Mouse (Mus musculus) limb, embryonic 11.5 days (tissue): ENCODE measurements around the gene Nkd1. TPM values are rescaled to one million over a fixed set of nuclear protein-coding genes. Genes with fewer than 3 reads are reported as not detected.

Experiments used
- ATAC-seq: fragments of 200-750 bp; cut with Nextera tagmentation; 2 replicates; pipeline ENCODE4 v1.8.0; 2017; ENCODE audit warnings: low read depth; ENCODE audit not compliant: insufficient number of reproducible peaks, low FRiP score, low TSS enrichment
- DNase-seq: peaks from one replicate; pipeline ENCODE4 v3.0.0-alpha.2; 2015; ENCODE audit warnings: low spot score
- H3K27ac ChIP-seq: fragments of 300-500 bp; sonication (generic); replicated peaks from 2 replicates; pipeline ENCODE4 v1.5.1; 2014; ENCODE audit warnings: low read depth, mild to moderate bottlenecking, low read length
- H3K27me3 ChIP-seq: fragments of 300-500 bp; sonication (generic); 2 replicates; pipeline ENCODE4 v1.6.1; 2014; ENCODE audit warnings: mild to moderate bottlenecking, low read length, mixed read lengths; ENCODE audit not compliant: control insufficient read depth, insufficient read depth
- H3K36me3 ChIP-seq: fragments of 300-500 bp; sonication (generic); 2 replicates; pipeline ENCODE4 v1.6.1; 2014; ENCODE audit warnings: mild to moderate bottlenecking, low read length, moderate library complexity, mixed read lengths; ENCODE audit not compliant: control insufficient read depth, insufficient read depth
- H3K4me1 ChIP-seq: fragments of 300-500 bp; sonication (generic); 2 replicates; pipeline ENCODE4 v1.6.1; 2014; ENCODE audit warnings: low read length, mixed read lengths; ENCODE audit not compliant: control insufficient read depth, insufficient read depth
- H3K4me2 ChIP-seq: fragments of 300-500 bp; sonication (generic); 2 replicates; pipeline ENCODE4 v1.6.1; 2014; ENCODE audit warnings: low read depth, mild to moderate bottlenecking, moderate library complexity; ENCODE audit not compliant: severe bottlenecking
- H3K4me3 ChIP-seq: fragments of 300-500 bp; sonication (generic); 2 replicates; pipeline ENCODE4 v1.5.1; 2014; ENCODE audit warnings: low read depth, low read length
- H3K9ac ChIP-seq: fragments of 300-500 bp; sonication (generic); 2 replicates; pipeline ENCODE4 v1.6.1; 2014; ENCODE audit warnings: mild to moderate bottlenecking, low read length
- H3K9me3 ChIP-seq: fragments of 300-500 bp; sonication (generic); 2 replicates; pipeline ENCODE4 v1.6.1; 2016; ENCODE audit warnings: low read length; ENCODE audit not compliant: control insufficient read depth
- WGBS: fragments of 180-500 bp; shearing (Covaris S2); extraction: QIAGEN DNeasy Blood & Tissue Kit; methylation state at CpG from one replicate; pipeline ENCODE4 v1.1.7; 2014; 5-methylcytosine and 5-hydroxymethylcytosine counted together
- polyA plus RNA-seq: library from polyadenylated mRNA; unstranded; fragments of >200 nt; fragmentation: Nextera tagmentation; extraction: Ambion mirVana; gene quantifications from 2 replicates; pipeline ENCODE4 v1.2.1, GENCODE M21; 2014

Gene Nkd1
- polyA plus RNA-seq, 1 experiment from 2014 or later, result 47.6 TPM

- Histone ChIP-seq H3K36me3 (no peaks in the 10 kb centered on the region; the same call in 1 of the 2 replicates), H3K27me3 (no peaks in the 10 kb centered on the region), H3K27ac (no peak overlapping the region), H3K9me3 (no peaks in the 10 kb centered on the region), H3K9ac (no peak overlapping the region), H3K4me1 (peaks cover 14% of the 10 kb centered on the region), H3K4me3 (no peak overlapping the region), H3K4me2 (no peak overlapping the region)
- DNase-seq (no peak), ATAC-seq (no peak)
- WGBS, result 74% methylated on average over 5 of the region's 5 CpGs
Measured at GRCm38 (mm10) chr8:88574975-88575374, 53.8 kb downstream of the Nkd1 start.

DNA sequence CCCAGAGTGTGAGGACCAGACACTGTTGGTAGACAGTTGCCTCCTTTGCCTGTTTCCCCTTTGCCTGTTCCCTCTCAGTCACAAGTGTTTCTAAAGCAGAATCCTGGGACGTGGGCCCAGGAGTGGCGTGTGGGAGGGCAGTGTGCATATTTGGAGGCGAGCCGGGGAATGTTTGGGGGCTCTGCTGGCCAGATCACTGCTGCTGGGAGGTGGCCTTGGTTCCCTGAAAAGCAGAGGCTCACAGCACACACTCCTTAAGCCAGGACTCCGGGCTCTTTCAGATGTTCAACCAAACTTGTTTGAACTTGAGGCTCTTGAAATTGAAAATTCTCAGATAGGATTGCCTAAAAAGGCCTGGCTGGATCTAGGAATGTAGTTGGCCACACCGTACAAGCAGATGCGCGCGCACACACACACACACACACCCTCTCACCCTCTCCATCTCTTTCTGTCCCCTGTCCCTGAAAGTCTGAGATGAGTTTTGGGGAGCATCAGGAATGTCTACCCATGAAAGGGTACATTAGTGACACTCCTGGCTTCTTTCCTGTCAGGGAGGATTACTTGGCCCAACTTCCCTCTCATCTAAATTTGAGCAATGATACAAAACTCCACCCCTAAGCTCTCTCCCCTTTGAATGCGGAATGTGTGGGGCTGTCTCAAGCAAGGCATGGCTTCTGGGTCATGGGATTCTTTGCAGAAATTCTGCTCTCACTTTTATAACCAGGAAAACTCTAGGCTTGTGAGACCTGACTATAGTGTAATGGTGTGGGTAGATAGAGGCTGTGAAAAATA is 55.4 kb downstream of the Nkd1 start:
- ATAC-seq (no peak), DNase-seq (no peak)
- Histone ChIP-seq H3K4me1 (peaks cover 4% of the 10 kb centered on the region), H3K4me2 (no peak overlapping the region), H3K9me3 (no peaks in the 10 kb centered on the region), H3K27ac (no peak overlapping the region), H3K4me3 (no peak overlapping the region), H3K9ac (no peak overlapping the region), H3K36me3 (no peaks in the 10 kb centered on the region; the same call in 1 of the 2 replicates), H3K27me3 (no peaks in the 10 kb centered on the region)
- 86% methylated on average over 10 of the region's 10 CpGs for WGBS

DNA sequence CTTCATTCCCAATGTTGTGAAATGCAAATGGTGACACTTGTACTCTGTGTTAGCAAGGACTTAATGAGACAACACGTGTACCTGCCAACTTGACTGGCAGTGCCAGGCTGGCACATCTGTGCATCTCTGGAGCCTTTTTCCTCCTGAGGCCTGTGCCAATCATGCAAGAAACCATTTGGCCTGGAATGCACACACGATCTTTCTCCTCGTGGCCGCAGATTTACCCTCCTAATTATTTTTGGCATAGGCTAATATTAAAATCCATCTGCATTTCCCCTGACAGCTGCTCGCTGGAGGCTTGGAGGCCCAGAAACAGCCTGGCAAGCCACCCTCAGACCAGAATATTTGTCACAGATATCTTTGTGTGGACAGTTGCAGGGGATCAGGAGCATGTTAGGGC is 56.5 kb downstream of the Nkd1 start:
- no peaks in the 10 kb centered on the region; the same call in 1 of the 2 replicates for H3K36me3 ChIP-seq
- DNase-seq (no peak), ATAC-seq (no peak)
- no peak overlapping the region for H3K27ac ChIP-seq
- no peaks in the 10 kb centered on the region for H3K9me3 ChIP-seq
- no peak overlapping the region for H3K4me3 ChIP-seq
- WGBS, result 83% methylated on average over 5 of the region's 5 CpGs
- H3K27me3 ChIP-seq, result no peaks in the 10 kb centered on the region
- H3K9ac ChIP-seq, result no peak overlapping the region
- H3K4me1 ChIP-seq, result peaks cover 4% of the 10 kb centered on the region; the same call in 1 of the 2 replicates
- H3K4me2 ChIP-seq, result no peak overlapping the region

GRCm38 (mm10) chr8:88578413-88579175 is 57.4 kb downstream of the Nkd1 start:
- Histone ChIP-seq H3K4me3 (no peak overlapping the region), H3K27ac (no peak overlapping the region), H3K4me2 (no peak overlapping the region), H3K9me3 (no peaks in the 10 kb centered on the region), H3K9ac (no peak overlapping the region), H3K36me3 (no peaks in the 10 kb centered on the region; the same call in 1 of the 2 replicates), H3K4me1 (peaks cover 4% of the 10 kb centered on the region; the same call in 1 of the 2 replicates), H3K27me3 (no peaks in the 10 kb centered on the region)
- 70% methylated on average over 14 of the region's 14 CpGs for WGBS
- ATAC-seq (no peak), DNase-seq (no peak)

DNA sequence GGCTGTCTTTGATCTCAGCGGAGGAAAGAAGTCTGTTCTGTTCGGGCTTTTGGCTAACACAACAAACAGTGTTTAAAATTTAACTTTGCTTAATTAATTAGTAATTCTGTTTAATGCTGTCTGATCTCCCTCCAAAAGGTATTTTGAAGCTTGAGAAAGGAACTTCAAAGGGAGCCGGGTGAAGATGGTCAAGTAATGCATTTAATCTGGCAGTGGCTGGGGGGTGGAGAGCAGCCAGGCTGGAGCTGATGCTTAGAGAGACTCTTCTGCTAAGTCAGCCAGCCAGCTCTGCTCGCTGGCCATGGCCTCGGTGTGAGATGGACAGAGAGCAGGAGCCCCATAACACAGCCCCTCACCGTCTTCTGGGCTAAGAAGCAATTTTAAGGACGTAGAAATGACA is 58.1 kb downstream of the Nkd1 start:
- no peak overlapping the region for H3K9ac ChIP-seq
- no peak overlapping the region for H3K4me3 ChIP-seq
- H3K9me3 ChIP-seq, result no peaks in the 10 kb centered on the region
- no peaks in the 10 kb centered on the region for H3K27me3 ChIP-seq
- H3K4me2 ChIP-seq, result no peak overlapping the region
- ATAC-seq, result no peak
- H3K27ac ChIP-seq, result no peak overlapping the region
- H3K36me3 ChIP-seq, result no peaks in the 10 kb centered on the region; the same call in 1 of the 2 replicates
- 41% methylated on average over 7 of the region's 7 CpGs for WGBS
- DNase-seq, result no peak
- H3K4me1 ChIP-seq, result peaks cover 4% of the 10 kb centered on the region; the same call in 1 of the 2 replicates

- no peaks in the 10 kb centered on the region for H3K9me3 ChIP-seq
Measured at GRCm38 (mm10) chr8:88579668-88580330, 58.6 kb downstream of the Nkd1 start.

DNA sequence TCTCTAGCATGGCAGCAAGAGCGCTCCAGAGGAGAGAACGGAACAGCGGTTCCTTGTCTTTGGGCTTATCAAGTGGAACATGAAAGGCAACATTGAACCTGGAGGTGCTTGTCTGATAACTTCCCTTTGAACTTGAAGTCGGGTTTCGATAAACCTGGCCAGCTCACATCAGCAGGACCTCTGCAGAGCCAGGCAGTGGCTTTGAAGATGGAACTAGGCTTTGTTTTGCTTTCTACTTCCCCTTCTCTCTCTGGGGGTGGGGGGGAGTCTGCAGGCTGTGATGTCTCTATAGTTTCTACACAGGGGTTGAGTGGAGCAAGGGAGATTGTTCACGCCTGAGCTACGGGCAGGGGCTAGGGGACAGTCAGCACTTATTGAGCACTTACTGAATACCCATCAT is 59.6 kb downstream of the Nkd1 start:
- no peaks in the 10 kb centered on the region for H3K9me3 ChIP-seq
- H3K4me3 ChIP-seq, result no peak overlapping the region
- H3K4me2 ChIP-seq, result no peak overlapping the region
- H3K9ac ChIP-seq, result no peak overlapping the region
- H3K4me1 ChIP-seq, result peaks cover 4% of the 10 kb centered on the region; the same call in 1 of the 2 replicates
- H3K36me3 ChIP-seq, result no peaks in the 10 kb centered on the region; the same call in 1 of the 2 replicates
- H3K27ac ChIP-seq, result no peak overlapping the region
- no peak for DNase-seq
- no peak for ATAC-seq
- H3K27me3 ChIP-seq, result no peaks in the 10 kb centered on the region
- WGBS, result 93% methylated on average over 7 of the region's 7 CpGs

More at GRCm38 (mm10) chr8:88579668-88580330, 58.6 kb downstream of the Nkd1 start:
- Histone ChIP-seq H3K27ac (no peak overlapping the region), H3K27me3 (no peaks in the 10 kb centered on the region), H3K9ac (no peak overlapping the region), H3K36me3 (no peaks in the 10 kb centered on the region; the same call in 1 of the 2 replicates), H3K4me1 (peaks cover 4% of the 10 kb centered on the region; the same call in 1 of the 2 replicates), H3K4me2 (no peak overlapping the region), H3K4me3 (no peak overlapping the region)
- no peak for ATAC-seq
- DNase-seq, result no peak
- WGBS, result 84% methylated on average over 18 of the region's 18 CpGs

DNA sequence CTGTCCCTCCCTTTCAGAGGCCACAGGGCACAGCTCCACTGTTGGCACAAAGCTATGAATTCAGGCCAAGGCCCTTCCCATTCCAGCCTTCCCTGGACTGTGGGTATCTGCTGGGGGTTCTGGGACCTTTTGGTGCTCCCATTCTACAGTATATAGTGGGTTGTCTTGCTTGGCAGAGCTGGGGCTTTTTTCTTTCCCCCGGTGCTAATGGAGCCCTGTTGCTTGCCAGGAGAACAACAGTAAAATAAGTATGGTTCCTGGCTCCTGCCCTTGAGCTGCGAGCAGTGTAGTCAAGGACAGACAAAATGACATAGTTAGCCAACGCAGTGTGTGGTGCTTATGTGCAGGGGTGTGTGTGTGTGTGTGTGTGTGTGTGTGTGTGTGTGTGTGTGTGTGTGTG is 62.7 kb downstream of the Nkd1 start:
- Histone ChIP-seq H3K36me3 (no peaks in the 10 kb centered on the region; the same call in 1 of the 2 replicates), H3K4me3 (no peak overlapping the region), H3K4me1 (peaks cover 2% of the 10 kb centered on the region; the same call in 1 of the 2 replicates), H3K9ac (no peak overlapping the region), H3K27ac (no peak overlapping the region), H3K9me3 (no peaks in the 10 kb centered on the region), H3K4me2 (no peak overlapping the region), H3K27me3 (no peaks in the 10 kb centered on the region)
- ATAC-seq (no peak), DNase-seq (no peak)
- WGBS, result 93% methylated on average over 3 of the region's 3 CpGs
